Mouse (Mus musculus): Measurements from ENCODE around the gene Pth1r.

DNA sequence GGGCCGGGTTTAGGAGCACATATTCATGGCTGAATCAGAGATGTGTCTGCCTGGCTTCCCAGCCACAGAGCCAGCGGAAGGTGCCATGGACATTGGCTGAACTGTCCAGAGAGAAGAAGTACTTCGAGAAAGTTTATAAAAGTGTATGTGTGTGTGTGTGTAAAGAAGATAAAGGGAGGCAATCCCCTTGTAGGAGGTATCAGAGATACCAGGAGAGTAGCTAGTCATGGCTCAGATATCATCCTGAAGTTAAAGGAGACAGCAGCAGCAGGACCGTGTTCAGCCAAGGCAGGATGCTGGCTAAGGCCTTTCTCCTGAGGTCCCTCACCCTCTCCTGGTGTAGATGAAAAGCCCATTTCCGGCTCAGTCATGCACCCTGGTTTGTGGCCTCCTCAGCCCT lies 4.5 kb upstream of the Pth1r start:
- TF ChIP-seq CTCF (IDR thresholded peaks at IDR 0.05), result no peak
- TF ChIP-seq EP300 (IDR thresholded peaks at IDR 0.05; ENCODE audit: insufficient read depth, low read depth, low read length), result no peak
- TF ChIP-seq POLR2A (IDR thresholded peaks at IDR 0.05; ENCODE audit: insufficient read depth, low read depth, low read length), result no peak

Data from heart, adult 2 months (tissue).